Mouse (Mus musculus): ENCODE data around the gene Bloc1s1. TPM values are rescaled to one million over a fixed set of nuclear protein-coding genes. Genes with fewer than 3 reads are reported as not detected.

The Bloc1s1 gene
- 248 and 257 TPM in 2 replicates for polyA plus RNA-seq (2015; fragmentation: Nextera tagmentation; extraction: Ambion mirVana)

GRCm38 (mm10) chr10:128923935-128924334, at the start of gene Bloc1s1:
Gene Bloc1s1, minus strand, starts transcription at chr10:128924035.
- peak within 1 kb of the TSS; percentile 76 for H3K4me3 ChIP-seq (ENCODE audit: low read depth, low read length)
- peaks cover 15% of the 10 kb centered on the region for H3K4me1 ChIP-seq (replicated peaks; ENCODE audit: control insufficient read depth, insufficient read depth, low read length)
- 0 out of 2 replicates have a peak, but pooled peaks cover 7% of the 10 kb centered on the region for H3K36me3 ChIP-seq (ENCODE audit: control insufficient read depth, insufficient read depth)
- H3K9me3 ChIP-seq (ENCODE audit: control insufficient read depth): no peaks in the 10 kb centered on the region
- no peak for ATAC-seq
- no peaks in the 10 kb centered on the region for H3K27me3 ChIP-seq (replicated peaks; ENCODE audit: control insufficient read depth, insufficient read depth, low read length)
- WGBS: 53% methylated on average over 9 of the region's 9 CpGs
- H3K4me2 ChIP-seq (replicated peaks; ENCODE audit: low read depth): peak within 1 kb of the TSS; percentile 94
- H3K27ac ChIP-seq (ENCODE audit: low read depth, low read length): peak within 1 kb of the TSS; percentile 98
- TF ChIP-seq CTCF (IDR thresholded peaks at IDR 0.05; ENCODE audit: low read depth): no peak
- peak within 1 kb of the TSS; percentile 86 for H3K9ac ChIP-seq (ENCODE audit: low read depth, low read length)

- no peak for ATAC-seq
- 74% methylated on average over 4 of the region's 4 CpGs for WGBS
These were observed 49.0 kb upstream of the Bloc1s1 start for GRCm38 (mm10) chr10:128972841-128973240.

GRCm38 (mm10) chr10:128970740-128971250, 47.0 kb upstream of the Bloc1s1 start:
- TF ChIP-seq CTCF (IDR thresholded peaks at IDR 0.05; ENCODE audit: low read depth): no peak
- ATAC-seq: peak; percentile 51; the same call in 1 of the 2 replicates
- Histone ChIP-seq H3K27me3 (replicated peaks; ENCODE audit: control insufficient read depth, insufficient read depth, low read length) (no peaks in the 10 kb centered on the region), H3K9ac (ENCODE audit: low read depth, low read length) (no peak overlapping the region), H3K36me3 (ENCODE audit: control insufficient read depth, insufficient read depth) (no peaks in the 10 kb centered on the region), H3K4me3 (ENCODE audit: low read depth, low read length) (no peak overlapping the region), H3K4me1 (replicated peaks; ENCODE audit: control insufficient read depth, insufficient read depth, low read length) (0 out of 2 replicates have a peak, but pooled peaks cover 3% of the 10 kb centered on the region), H3K27ac (ENCODE audit: low read depth, low read length) (no peak overlapping the region), H3K9me3 (ENCODE audit: control insufficient read depth) (no peaks in the 10 kb centered on the region), H3K4me2 (replicated peaks; ENCODE audit: low read depth) (no peak overlapping the region)
- WGBS: 33% methylated on average over 1 of the region's 1 CpGs

More at GRCm38 (mm10) chr10:128972841-128973240, 49.0 kb upstream of the Bloc1s1 start:
- no peaks in the 10 kb centered on the region for H3K9me3 ChIP-seq (ENCODE audit: control insufficient read depth)
- no peak overlapping the region for H3K27ac ChIP-seq (ENCODE audit: low read depth, low read length)
- no peaks in the 10 kb centered on the region for H3K36me3 ChIP-seq (ENCODE audit: control insufficient read depth, insufficient read depth)
- no peak overlapping the region for H3K4me2 ChIP-seq (replicated peaks; ENCODE audit: low read depth)
- no peaks in the 10 kb centered on the region for H3K27me3 ChIP-seq (replicated peaks; ENCODE audit: control insufficient read depth, insufficient read depth, low read length)
- TF ChIP-seq CTCF (IDR thresholded peaks at IDR 0.05; ENCODE audit: low read depth): no peak
- no peak overlapping the region for H3K9ac ChIP-seq (ENCODE audit: low read depth, low read length)
- H3K4me1 ChIP-seq (replicated peaks; ENCODE audit: control insufficient read depth, insufficient read depth, low read length): 0 out of 2 replicates have a peak, but pooled peaks cover 3% of the 10 kb centered on the region
- H3K4me3 ChIP-seq (ENCODE audit: low read depth, low read length): no peak overlapping the region

GRCm38 (mm10) chr10:128968341-128968749, 44.5 kb upstream of the Bloc1s1 start:
- Histone ChIP-seq H3K36me3 (ENCODE audit: control insufficient read depth, insufficient read depth) (no peaks in the 10 kb centered on the region), H3K9ac (ENCODE audit: low read depth, low read length) (no peak overlapping the region), H3K27ac (ENCODE audit: low read depth, low read length) (no peak overlapping the region), H3K4me3 (ENCODE audit: low read depth, low read length) (no peak overlapping the region), H3K4me2 (replicated peaks; ENCODE audit: low read depth) (no peak overlapping the region), H3K4me1 (replicated peaks; ENCODE audit: control insufficient read depth, insufficient read depth, low read length) (peaks cover 14% of the 10 kb centered on the region), H3K9me3 (ENCODE audit: control insufficient read depth) (no peaks in the 10 kb centered on the region), H3K27me3 (replicated peaks; ENCODE audit: control insufficient read depth, insufficient read depth, low read length) (no peaks in the 10 kb centered on the region)
- no peak for ATAC-seq
- 24% methylated on average over 1 of the region's 1 CpGs for WGBS
- no peak for TF ChIP-seq CTCF (IDR thresholded peaks at IDR 0.05; ENCODE audit: low read depth)

GRCm38 (mm10) chr10:128965871-128966270, 42.0 kb upstream of the Bloc1s1 start:
- no peaks in the 10 kb centered on the region for H3K36me3 ChIP-seq (ENCODE audit: control insufficient read depth, insufficient read depth)
- no peak overlapping the region for H3K4me3 ChIP-seq (ENCODE audit: low read depth, low read length)
- peak overlapping the region; percentile 54; the same call in 1 of the 2 replicates for H3K27ac ChIP-seq (ENCODE audit: low read depth, low read length)
- no peaks in the 10 kb centered on the region for H3K27me3 ChIP-seq (replicated peaks; ENCODE audit: control insufficient read depth, insufficient read depth, low read length)
- no peak overlapping the region for H3K9ac ChIP-seq (ENCODE audit: low read depth, low read length)
- H3K4me1 ChIP-seq (replicated peaks; ENCODE audit: control insufficient read depth, insufficient read depth, low read length): peaks cover 19% of the 10 kb centered on the region
- WGBS: 68% methylated on average over 6 of the region's 6 CpGs
- ATAC-seq: no peak
- H3K9me3 ChIP-seq (ENCODE audit: control insufficient read depth): no peaks in the 10 kb centered on the region
- no peak overlapping the region for H3K4me2 ChIP-seq (replicated peaks; ENCODE audit: low read depth)
- no peak for TF ChIP-seq CTCF (IDR thresholded peaks at IDR 0.05; ENCODE audit: low read depth)

- H3K36me3 ChIP-seq (ENCODE audit: control insufficient read depth, insufficient read depth): no peaks in the 10 kb centered on the region
- H3K4me1 ChIP-seq (replicated peaks; ENCODE audit: control insufficient read depth, insufficient read depth, low read length): peaks cover 16% of the 10 kb centered on the region
- H3K4me2 ChIP-seq (replicated peaks; ENCODE audit: low read depth): no peak overlapping the region
- ATAC-seq: peak; percentile 34
- H3K27me3 ChIP-seq (replicated peaks; ENCODE audit: control insufficient read depth, insufficient read depth, low read length): no peaks in the 10 kb centered on the region
- no peak for TF ChIP-seq CTCF (IDR thresholded peaks at IDR 0.05; ENCODE audit: low read depth)
- H3K4me3 ChIP-seq (ENCODE audit: low read depth, low read length): no peak overlapping the region
- peak overlapping the region; percentile 7 for H3K27ac ChIP-seq (ENCODE audit: low read depth, low read length)
- H3K9me3 ChIP-seq (ENCODE audit: control insufficient read depth): no peaks in the 10 kb centered on the region
- WGBS: 41% methylated on average over 2 of the region's 2 CpGs
- H3K9ac ChIP-seq (ENCODE audit: low read depth, low read length): no peak overlapping the region
These were observed 41.1 kb upstream of the Bloc1s1 start for GRCm38 (mm10) chr10:128964961-128965360.
